Mouse (Mus musculus) bone marrow, adult 2 months (tissue): ENCODE results near the gene Card6. TPM values are rescaled to one million over a fixed set of nuclear protein-coding genes. Genes with fewer than 3 reads are reported as not detected.

Experiments used
- H3K27ac ChIP-seq: fragments of 200-500 bp; 2 replicates; pipeline ENCODE4 v1.5.1; 2012; ENCODE audit warnings: low read depth, mild to moderate bottlenecking, control low read depth, inconsistent platforms, low read length; ENCODE audit not compliant: control insufficient read depth, poor library complexity, insufficient read depth
- H3K4me1 ChIP-seq: fragments of 200-500 bp; 2 replicates; pipeline ENCODE4 v1.6.1; 2011; ENCODE audit warnings: low read length; ENCODE audit not compliant: control insufficient read depth, insufficient read depth
- H3K4me3 ChIP-seq: fragments of 200-500 bp; replicated peaks from 2 replicates; pipeline ENCODE3; 2011; ENCODE audit warnings: mild to moderate bottlenecking, low read depth, low read length, control low read depth; ENCODE audit not compliant: control insufficient read depth
- CTCF ChIP-seq: fragments of 200-500 bp; IDR thresholded peaks from 2 replicates; pipeline ENCODE4 v1.5.1; 2011; ENCODE audit warnings: low read length, control low read depth; ENCODE audit not compliant: control insufficient read depth, insufficient read depth
- POLR2A ChIP-seq: fragments of 200-500 bp; IDR thresholded peaks from 2 replicates; pipeline ENCODE4 v1.6.1; 2011; ENCODE audit warnings: low read depth, mild to moderate bottlenecking, control low read depth, low read length, borderline replicate concordance; ENCODE audit not compliant: control insufficient read depth
- WGBS: fragments of 180-500 bp; shearing (Covaris S2); methylation state at CpG from one replicate; pipeline ENCODE4 v1.1.7; 2018; 5-methylcytosine and 5-hydroxymethylcytosine counted together
- polyA plus RNA-seq: library from polyadenylated mRNA; stranded (reverse); fragments of >200 nt; gene quantifications from 2 replicates; pipeline ENCODE4 v1.2.4, GENCODE M21; 2011; ENCODE audit warnings: low replicate concordance; ENCODE audit not compliant: missing spikeins, insufficient read depth, insufficient read length

The Card6 gene
- polyA plus RNA-seq, 1 experiment, result 1.3 TPM

DNA sequence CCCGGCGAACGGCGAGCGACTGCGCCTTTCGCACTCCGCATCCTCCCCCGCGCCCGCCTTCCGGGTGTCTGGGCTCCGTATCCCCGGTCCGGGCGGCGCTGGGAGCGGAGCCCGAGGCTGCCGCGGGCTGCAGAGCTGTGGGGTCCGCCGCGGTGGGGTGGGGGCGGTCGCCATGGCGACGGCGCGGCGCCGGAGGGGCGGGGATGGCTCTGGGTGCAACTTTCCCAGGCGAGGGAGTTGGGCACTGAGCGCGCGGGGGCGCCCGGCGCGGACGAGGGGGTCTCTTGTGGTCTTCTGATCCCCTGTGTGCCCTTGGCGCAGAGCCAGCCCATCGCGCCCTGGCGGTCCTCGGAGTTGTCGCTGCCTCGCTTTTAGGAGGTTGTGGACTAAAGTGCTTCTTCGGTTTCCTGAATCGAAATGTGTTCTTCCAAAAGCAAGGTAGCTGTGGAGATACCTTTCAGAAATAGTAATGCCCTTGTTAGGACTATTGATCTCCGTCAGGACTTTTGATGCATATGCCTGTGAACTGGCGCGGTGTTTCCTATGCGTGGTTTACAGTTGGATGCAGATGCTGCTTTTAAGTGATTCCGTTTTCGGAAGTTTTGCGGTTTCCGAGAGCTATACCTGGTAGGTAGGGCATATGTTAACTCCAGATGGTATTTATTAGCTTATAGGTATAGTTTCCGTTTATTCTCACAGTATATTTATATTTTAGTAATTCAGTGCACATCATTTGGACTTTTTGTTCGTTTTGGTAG lies 35.9 kb upstream of the Card6 start:
- Histone ChIP-seq H3K4me3 (peak overlapping the region; percentile 94), H3K27ac (peak overlapping the region; percentile 89), H3K4me1 (peaks cover 3% of the 10 kb centered on the region; the same call in 1 of the 2 replicates)
- under 1% methylated on average over 61 of the region's 61 CpGs for WGBS
- TF ChIP-seq POLR2A (no peak), CTCF (no peak)

DNA sequence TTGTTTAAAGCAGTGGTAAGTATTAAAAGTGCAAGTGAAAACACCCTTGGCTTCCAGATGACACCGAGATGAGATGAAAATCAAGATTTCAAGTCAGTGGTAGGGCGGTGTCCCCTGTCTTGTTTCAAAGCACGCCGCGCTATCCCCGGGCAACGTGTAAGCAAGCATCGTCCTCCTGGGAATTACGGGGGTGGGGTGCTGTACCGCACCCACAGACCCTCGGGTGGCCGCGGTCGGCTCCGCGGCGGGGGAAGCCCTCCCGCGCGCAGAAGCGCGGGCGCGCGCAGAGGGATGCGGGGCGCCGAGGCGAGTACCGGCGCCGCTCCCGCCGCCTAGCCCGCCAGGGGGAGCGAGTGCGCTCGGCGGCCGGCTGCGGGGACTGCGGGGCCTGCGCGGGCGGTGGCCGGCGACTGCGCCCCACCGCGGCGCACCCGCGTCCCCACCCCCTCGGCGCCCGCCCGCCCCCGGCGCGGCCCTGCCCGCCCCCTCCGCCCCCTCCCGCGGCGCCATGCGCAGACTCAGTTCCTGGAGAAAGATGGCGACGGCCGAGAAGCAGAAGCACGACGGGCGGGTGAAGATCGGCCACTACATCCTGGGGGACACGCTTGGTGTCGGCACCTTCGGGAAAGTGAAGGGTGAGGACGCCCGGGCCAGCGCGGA lies 35.2 kb upstream of the Card6 start, which contains the start of gene Prkaa1:
Gene Prkaa1 (plus strand): TSS at position 501 of the 660 bp plus-strand sequence.
- Histone ChIP-seq H3K4me3 (peak within 1 kb of the TSS; percentile 94), H3K27ac (peak within 1 kb of the TSS; percentile 98), H3K4me1 (peaks cover 3% of the 10 kb centered on the region; the same call in 1 of the 2 replicates)
- TF ChIP-seq POLR2A (peak; percentile 60; the same call in 1 of the 2 replicates), CTCF (peak; percentile 41; the same call in 1 of the 2 replicates)
- WGBS, result under 1% methylated on average over 69 of the region's 80 CpGs

DNA sequence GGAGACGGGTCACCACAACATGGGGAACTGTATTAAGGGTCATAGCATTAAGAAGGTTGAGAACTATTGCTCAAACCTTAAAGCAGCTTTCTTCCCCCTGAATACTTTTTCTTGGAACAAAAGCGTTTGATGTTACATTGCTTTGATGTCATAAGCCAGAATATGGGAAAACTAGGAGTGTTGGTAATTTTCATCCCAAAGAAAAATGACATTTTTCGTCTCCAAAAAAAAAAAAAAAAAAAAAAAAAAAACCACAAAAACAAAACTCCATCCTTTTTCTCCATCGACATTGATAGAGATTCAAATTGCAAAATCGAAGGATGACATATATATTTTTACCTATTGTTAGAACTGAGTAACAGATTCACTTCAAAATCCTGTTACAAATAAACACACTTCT lies 34.4 kb upstream of the Card6 start:
- H3K4me1 ChIP-seq, result peaks cover 3% of the 10 kb centered on the region; the same call in 1 of the 2 replicates
- H3K27ac ChIP-seq, result no peak overlapping the region
- WGBS, result 48% methylated on average over 5 of the region's 5 CpGs
- TF ChIP-seq CTCF (no peak), POLR2A (no peak)
- H3K4me3 ChIP-seq, result no peak overlapping the region

DNA sequence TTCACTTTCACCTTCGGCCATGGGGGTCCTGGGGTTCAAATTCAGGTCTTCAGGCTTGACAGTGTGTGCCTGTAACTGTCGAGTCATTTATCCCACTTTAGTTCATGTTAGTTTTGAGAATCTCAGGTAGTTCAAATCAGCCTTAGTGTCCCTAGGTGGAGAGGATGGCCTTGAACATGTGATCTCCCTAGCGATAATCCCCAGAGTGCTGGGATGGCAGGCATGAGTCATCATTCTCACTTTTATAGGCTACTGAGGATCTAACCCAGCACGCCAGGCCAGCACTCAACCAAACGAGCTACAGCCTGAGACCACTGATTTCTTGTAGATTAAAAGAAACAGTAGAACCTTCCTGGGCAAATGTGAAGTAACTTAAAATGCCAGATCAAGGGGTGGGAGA lies 33.7 kb upstream of the Card6 start:
- Histone ChIP-seq H3K4me1 (peaks cover 3% of the 10 kb centered on the region; the same call in 1 of the 2 replicates), H3K27ac (peak overlapping the region; percentile 14; the same call in 1 of the 2 replicates), H3K4me3 (no peak overlapping the region)
- no peak for TF ChIP-seq CTCF
- TF ChIP-seq POLR2A, result no peak
- WGBS, result 39% methylated on average over 5 of the region's 5 CpGs

DNA sequence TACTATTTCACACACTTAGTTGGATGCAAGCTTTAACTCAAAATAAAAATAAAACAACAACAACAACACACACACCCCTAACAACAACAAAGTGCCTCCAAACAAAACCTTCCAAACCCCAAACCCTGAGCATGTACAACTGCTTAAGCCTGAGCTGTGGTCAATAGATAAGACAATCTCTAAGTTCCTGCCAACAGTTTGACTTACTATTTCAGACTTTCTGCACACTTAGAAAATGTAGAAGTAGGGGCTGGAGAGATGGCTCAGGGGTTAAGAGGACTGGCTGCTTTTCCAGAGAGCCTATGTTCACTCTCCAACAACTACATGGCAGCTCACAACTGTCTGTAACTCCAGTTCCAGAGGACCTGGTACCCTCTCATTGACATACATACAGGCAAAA lies 32.0 kb upstream of the Card6 start:
- peaks cover 3% of the 10 kb centered on the region; the same call in 1 of the 2 replicates for H3K4me1 ChIP-seq
- H3K4me3 ChIP-seq, result no peak overlapping the region
- TF ChIP-seq CTCF (no peak), POLR2A (no peak)
- H3K27ac ChIP-seq, result peak overlapping the region; percentile 41; the same call in 1 of the 2 replicates

DNA sequence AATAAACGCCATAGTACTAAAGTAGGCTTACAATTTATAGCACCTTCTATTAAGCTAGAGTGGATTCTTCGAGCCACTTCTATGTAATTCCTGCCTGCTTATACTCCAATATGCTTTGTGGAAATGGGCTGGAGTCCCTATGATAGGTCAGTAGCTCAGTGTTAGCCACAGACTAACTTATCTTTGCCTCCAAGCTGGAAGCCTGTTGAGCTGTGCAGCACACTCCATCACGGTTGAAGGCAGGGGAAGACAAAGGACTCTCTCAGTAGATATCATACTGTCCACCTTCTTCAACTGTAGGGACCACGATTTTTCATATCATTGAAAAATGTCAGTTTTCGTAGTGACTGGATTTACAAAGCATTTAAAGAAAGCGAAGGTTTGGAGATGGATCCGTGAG lies 31.5 kb upstream of the Card6 start:
- Histone ChIP-seq H3K4me1 (peaks cover 3% of the 10 kb centered on the region; the same call in 1 of the 2 replicates), H3K27ac (peak overlapping the region; percentile 30; the same call in 1 of the 2 replicates), H3K4me3 (no peak overlapping the region)
- TF ChIP-seq CTCF (no peak), POLR2A (no peak)
- 57% methylated on average over 7 of the region's 7 CpGs for WGBS

DNA sequence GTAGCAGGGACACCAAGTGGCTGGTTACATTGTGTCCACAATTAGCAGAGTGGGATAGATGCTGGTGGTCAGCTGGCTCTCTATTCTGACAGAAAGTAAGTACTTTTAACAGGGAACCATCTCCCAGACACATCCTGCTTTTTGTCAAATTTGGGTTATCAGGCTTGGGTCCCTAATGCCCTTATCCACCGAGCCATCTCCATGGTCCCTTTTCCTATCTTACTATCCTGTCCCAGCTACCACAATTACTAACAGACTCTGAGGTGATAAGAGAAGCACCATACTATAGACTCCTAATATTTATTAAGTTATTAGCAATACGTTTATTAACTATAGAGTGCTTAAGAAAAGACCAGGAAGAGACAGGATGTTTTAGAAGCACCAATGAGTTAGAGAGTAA lies 31.0 kb upstream of the Card6 start:
- Histone ChIP-seq H3K4me1 (peaks cover 3% of the 10 kb centered on the region; the same call in 1 of the 2 replicates), H3K4me3 (no peak overlapping the region), H3K27ac (peak overlapping the region; percentile 44; the same call in 1 of the 2 replicates)
- no peak for TF ChIP-seq CTCF
- WGBS, result 61% methylated on average over 2 of the region's 2 CpGs

DNA sequence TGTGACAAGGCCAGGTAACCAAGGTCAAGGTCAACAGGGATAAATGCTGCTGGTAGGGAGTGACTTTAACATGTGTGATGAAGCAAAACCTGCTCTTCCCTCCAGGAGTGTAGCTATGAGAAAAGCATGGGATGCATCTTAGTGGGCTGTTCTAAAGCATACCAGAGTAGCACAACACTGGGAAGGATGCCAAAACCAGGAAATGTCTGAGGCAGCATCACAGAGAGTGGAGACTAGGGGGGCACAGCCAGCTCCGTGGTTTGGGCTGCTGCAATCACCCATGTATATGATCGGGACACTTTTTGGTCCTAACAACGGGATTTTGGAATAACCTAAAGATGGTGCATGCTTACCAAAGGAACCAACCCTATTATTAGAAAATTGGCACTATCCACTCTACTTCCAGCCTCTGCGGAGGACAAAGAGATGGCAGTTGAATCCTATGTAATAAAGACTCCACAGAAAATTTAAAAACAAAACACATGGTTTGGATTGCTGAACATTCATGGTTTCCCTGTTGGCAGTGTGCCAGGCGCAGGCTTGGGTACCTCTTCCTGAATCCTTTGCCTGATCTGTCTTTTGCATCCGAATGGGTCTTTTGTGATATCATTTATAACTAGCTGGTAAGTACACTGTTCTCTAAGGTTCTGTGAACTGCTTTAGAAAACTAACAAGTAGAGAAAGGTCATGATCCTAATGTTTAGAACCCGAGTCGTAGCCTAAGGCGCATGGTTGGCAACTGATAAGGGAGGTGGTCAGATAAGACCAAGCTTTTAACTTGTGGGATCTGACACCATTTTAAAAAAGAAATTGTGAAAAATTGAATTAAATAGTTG lies 29.9 kb upstream of the Card6 start:
- Histone ChIP-seq H3K4me3 (no peak overlapping the region), H3K27ac (no peak overlapping the region; the same call in 1 of the 2 replicates), H3K4me1 (peaks cover 3% of the 10 kb centered on the region; the same call in 1 of the 2 replicates)
- TF ChIP-seq CTCF (no peak), POLR2A (no peak)
- 58% methylated on average over 9 of the region's 9 CpGs for WGBS
